Mouse (Mus musculus) stomach, embryonic 14.5 days (tissue): ENCODE data around the gene B3gnt5. TPM values are rescaled to one million over a fixed set of nuclear protein-coding genes. Genes with fewer than 3 reads are reported as not detected.

ENCODE experiments used
- ATAC-seq: fragments of 200-750 bp; cut with Nextera tagmentation; 2 replicates; pipeline ENCODE4 v1.8.0; 2017; ENCODE audit warnings: low read depth, moderate TSS enrichment; ENCODE audit not compliant: insufficient number of reproducible peaks, insufficient read depth, low FRiP score
- H3K27ac ChIP-seq: fragments of 300-500 bp; sonication (generic); 2 replicates; pipeline ENCODE4 v1.5.1; 2014; ENCODE audit warnings: mild to moderate bottlenecking, low read length, moderate library complexity, mixed read lengths
- H3K27me3 ChIP-seq: fragments of 300-500 bp; sonication (generic); 2 replicates; pipeline ENCODE4 v1.6.1; 2014; ENCODE audit warnings: low read length, control low read depth, mixed read lengths; ENCODE audit not compliant: control insufficient read depth, insufficient read depth
- H3K36me3 ChIP-seq: fragments of 300-500 bp; sonication (generic); 2 replicates; pipeline ENCODE4 v1.6.1; 2014; ENCODE audit warnings: mild to moderate bottlenecking, control low read depth, low read length, moderate library complexity, mixed read lengths; ENCODE audit not compliant: control insufficient read depth, insufficient read depth
- H3K4me1 ChIP-seq: fragments of 300-500 bp; sonication (generic); 2 replicates; pipeline ENCODE4 v1.6.1; 2014; ENCODE audit warnings: low read length, control low read depth, mixed read lengths; ENCODE audit not compliant: control insufficient read depth, insufficient read depth
- H3K4me2 ChIP-seq: fragments of 300-500 bp; sonication (generic); replicated peaks from 2 replicates; pipeline ENCODE4 v1.6.1; 2014; ENCODE audit warnings: low read depth, low read length, control low read depth
- H3K4me3 ChIP-seq: fragments of 300-500 bp; sonication (generic); 2 replicates; pipeline ENCODE4 v1.5.1; 2014; ENCODE audit warnings: low read depth, low read length, control low read depth
- H3K9ac ChIP-seq: fragments of 300-500 bp; sonication (generic); replicated peaks from 2 replicates; pipeline ENCODE4 v1.6.1; 2014; ENCODE audit warnings: low read depth, mild to moderate bottlenecking, control low read depth, low read length, moderate library complexity, mixed read lengths
- H3K9me3 ChIP-seq: fragments of 300-500 bp; sonication (generic); 2 replicates; pipeline ENCODE4 v1.6.1; 2016; ENCODE audit warnings: low read depth, low read length, control low read depth; ENCODE audit not compliant: control insufficient read depth
- WGBS: fragments of 180-500 bp; shearing (Covaris S2); extraction: QIAGEN DNeasy Blood & Tissue Kit; methylation state at CpG from one replicate; pipeline ENCODE4 v1.1.7; 2014; 5-methylcytosine and 5-hydroxymethylcytosine counted together
- polyA plus RNA-seq: library from polyadenylated mRNA; unstranded; fragments of >200 nt; fragmentation: Nextera tagmentation; extraction: Ambion mirVana; gene quantifications from 2 replicates; pipeline ENCODE4 v1.2.1, GENCODE M21; 2014

The B3gnt5 gene
- polyA plus RNA-seq, 1 experiment from 2014 or later, result 24.3 TPM

GRCm38 (mm10) chr16:19772013-19772412 lies 12.0 kb downstream of the B3gnt5 start:
- H3K36me3 ChIP-seq, result peaks cover 13% of the 10 kb centered on the region
- H3K4me1 ChIP-seq, result no peaks in the 10 kb centered on the region
- H3K4me3 ChIP-seq, result no peak overlapping the region
- H3K4me2 ChIP-seq, result no peak overlapping the region
- H3K9me3 ChIP-seq, result no peaks in the 10 kb centered on the region
- H3K27me3 ChIP-seq, result no peaks in the 10 kb centered on the region
- H3K9ac ChIP-seq, result no peak overlapping the region
- H3K27ac ChIP-seq, result no peak overlapping the region
- no peak for ATAC-seq

GRCm38 (mm10) chr16:19786386-19787090 lies 26.5 kb downstream of the B3gnt5 start:
- no peak overlapping the region for H3K4me3 ChIP-seq
- WGBS, result 63% methylated on average over 12 of the region's 12 CpGs
- H3K36me3 ChIP-seq, result no peaks in the 10 kb centered on the region
- no peaks in the 10 kb centered on the region for H3K4me1 ChIP-seq
- no peaks in the 10 kb centered on the region for H3K27me3 ChIP-seq
- H3K27ac ChIP-seq, result no peak overlapping the region
- no peak overlapping the region for H3K4me2 ChIP-seq
- H3K9ac ChIP-seq, result no peak overlapping the region
- no peaks in the 10 kb centered on the region for H3K9me3 ChIP-seq
- ATAC-seq, result no peak

GRCm38 (mm10) chr16:19789914-19790313 lies 29.9 kb downstream of the B3gnt5 start:
- H3K27me3 ChIP-seq, result no peaks in the 10 kb centered on the region
- no peak overlapping the region for H3K9ac ChIP-seq
- 81% methylated on average over 2 of the region's 2 CpGs for WGBS
- H3K9me3 ChIP-seq, result no peaks in the 10 kb centered on the region
- H3K4me2 ChIP-seq, result no peak overlapping the region
- H3K36me3 ChIP-seq, result no peaks in the 10 kb centered on the region
- no peak overlapping the region for H3K27ac ChIP-seq
- H3K4me3 ChIP-seq, result no peak overlapping the region
- ATAC-seq, result no peak
- H3K4me1 ChIP-seq, result no peaks in the 10 kb centered on the region

GRCm38 (mm10) chr16:19818801-19819200 lies 58.8 kb downstream of the B3gnt5 start:
- Histone ChIP-seq H3K27ac (no peak overlapping the region), H3K36me3 (no peaks in the 10 kb centered on the region), H3K9ac (no peak overlapping the region), H3K27me3 (no peaks in the 10 kb centered on the region), H3K4me3 (no peak overlapping the region), H3K4me2 (no peak overlapping the region), H3K4me1 (no peaks in the 10 kb centered on the region), H3K9me3 (no peaks in the 10 kb centered on the region)
- ATAC-seq, result no peak
- WGBS, result 54% methylated on average over 2 of the region's 2 CpGs

Other genes with a start within 250 kb of the B3gnt5 start
- not detected in 2 replicates for gene Olfr167, start 237.9 kb upstream of the B3gnt5 start, polyA plus RNA-seq
- not detected in 2 replicates for gene Olfr168, start 224.7 kb upstream of the B3gnt5 start, polyA plus RNA-seq
- gene Olfr169, start 188.4 kb upstream of the B3gnt5 start, polyA plus RNA-seq, result not detected in 2 replicates
- gene Olfr170, start 148.3 kb upstream of the B3gnt5 start, polyA plus RNA-seq, result not detected in 2 replicates
- gene Olfr171, start 130.3 kb upstream of the B3gnt5 start, polyA plus RNA-seq, result not detected in 2 replicates
- gene Lamp3, start 53.8 kb upstream of the B3gnt5 start, polyA plus RNA-seq, result not detected in 2 replicates
- 7.5 and 7.7 TPM in 2 replicates for gene Klhl6, start 222.8 kb downstream of the B3gnt5 start, polyA plus RNA-seq